Mouse (Mus musculus) MEL (cell line): ENCODE data around the gene 4921511M17Rik. TPM values are rescaled to one million over a fixed set of nuclear protein-coding genes. Genes with fewer than 3 reads are reported as not detected.
"Not testable (repeated sequence)": the region's sequence is repeated elsewhere in the genome, so short reads cannot be mapped to it uniquely, and the experiment has no call there.

ENCODE experiments used
- DNase-seq: peaks from one replicate; pipeline ENCODE4 v3.0.0; 2011; ENCODE audit warnings: low read depth, low spot score
- H3K27ac ChIP-seq: 2 replicates; pipeline ENCODE4 v1.5.1; 2012; ENCODE audit warnings: low read depth, mild to moderate bottlenecking, control low read depth, low read length, moderate library complexity; ENCODE audit not compliant: control insufficient read depth
- H3K27me3 ChIP-seq, 2 experiments: fragments of 150-350 bp in 1 of 2; sonication (generic) in 1 of 2; 2 replicates each; pipeline ENCODE4 v1.6.1; 2012; ENCODE audit warnings: low read length in 2 of 2, mild to moderate bottlenecking in 2 of 2, improper control_type of control experiment in 1 of 2, moderate library complexity in 1 of 2; ENCODE audit not compliant: insufficient read depth in 2 of 2, control insufficient read depth in 1 of 2
- H3K36me3 ChIP-seq, 2 experiments: 2 replicates each; pipeline ENCODE4 v1.6.1; 2012 to 2014; ENCODE audit warnings: low read length in 2 of 2, improper control_type of control experiment in 1 of 2, inconsistent platforms in 1 of 2, mild to moderate bottlenecking in 1 of 2; ENCODE audit not compliant: insufficient read depth in 2 of 2, control insufficient read depth in 1 of 2
- H3K4me1 ChIP-seq, 2 experiments: fragments of 150-350 bp in 1 of 2; sonication (generic) in 1 of 2; 2 replicates each; pipeline ENCODE4 v1.6.1; 2012; ENCODE audit warnings: low read length in 2 of 2, improper control_type of control experiment in 1 of 2, mild to moderate bottlenecking in 1 of 2; ENCODE audit not compliant: insufficient read depth in 2 of 2, control insufficient read depth in 1 of 2
- H3K4me3 ChIP-seq, 2 experiments: fragments of 150-350 bp in 1 of 2; sonication (generic) in 1 of 2; 2 replicates each; pipeline ENCODE4 v1.5.1; 2012; ENCODE audit warnings: low read depth in 2 of 2, low read length in 2 of 2, mild to moderate bottlenecking in 2 of 2, moderate library complexity in 2 of 2, control low read depth in 1 of 2, improper control_type of control experiment in 1 of 2; ENCODE audit not compliant: control insufficient read depth in 1 of 2, insufficient read depth in 1 of 2
- H3K79me2 ChIP-seq: 2 replicates; pipeline ENCODE4 v1.6.1; 2012; ENCODE audit warnings: mild to moderate bottlenecking, low read length, moderate library complexity; ENCODE audit not compliant: control insufficient read depth, poor library complexity, insufficient read depth
- H3K9ac ChIP-seq: 2 replicates; pipeline ENCODE4 v1.6.1; 2012; ENCODE audit warnings: low read depth, mild to moderate bottlenecking, control low read depth, low read length, moderate library complexity; ENCODE audit not compliant: control insufficient read depth, poor library complexity, severe bottlenecking
- H3K9me3 ChIP-seq: fragments of 150-350 bp; sonication (generic); replicated peaks from 2 replicates; pipeline ENCODE4 v1.6.1; 2012; ENCODE audit warnings: mild to moderate bottlenecking, low read length, improper control_type of control experiment, moderate library complexity; ENCODE audit not compliant: insufficient read depth
- polyA plus RNA-seq, 2 experiments: library from polyadenylated mRNA; stranded (reverse) in 1 of 2; unstranded in 1 of 2; fragments of >175 nt in 1 of 2; fragments of >200 nt in 1 of 2; gene quantifications; 2 replicates each; pipeline versions ENCODE4 v1.2.1 to v1.2.4; 2012; ENCODE audit warnings: low replicate concordance in 2 of 2, low read depth in 1 of 2; ENCODE audit not compliant: insufficient read length in 2 of 2, insufficient read depth in 1 of 2, missing spikeins in 1 of 2
- total RNA-seq: library from RNA; depleted of rRNA; stranded (reverse); fragments of 300-350 nt; gene quantifications from 2 replicates; pipeline ENCODE4 v1.2.3, GENCODE M21; 2012; rRNA removed

The 4921511M17Rik gene
- not detected in 2 replicates for total RNA-seq
- polyA plus RNA-seq = not detected

GRCm38 (mm10) chrX:154033727-154034126 is at the start of gene 4921511M17Rik:
Gene 4921511M17Rik, minus strand, starts transcription at chrX:154033827.
- not testable (repeated sequence) for H3K9me3 ChIP-seq, H3K27ac ChIP-seq, DNase-seq, H3K36me3 ChIP-seq, H3K27me3 ChIP-seq, H3K9ac ChIP-seq, H3K79me2 ChIP-seq, H3K4me1 ChIP-seq, H3K4me3 ChIP-seq

DNA sequence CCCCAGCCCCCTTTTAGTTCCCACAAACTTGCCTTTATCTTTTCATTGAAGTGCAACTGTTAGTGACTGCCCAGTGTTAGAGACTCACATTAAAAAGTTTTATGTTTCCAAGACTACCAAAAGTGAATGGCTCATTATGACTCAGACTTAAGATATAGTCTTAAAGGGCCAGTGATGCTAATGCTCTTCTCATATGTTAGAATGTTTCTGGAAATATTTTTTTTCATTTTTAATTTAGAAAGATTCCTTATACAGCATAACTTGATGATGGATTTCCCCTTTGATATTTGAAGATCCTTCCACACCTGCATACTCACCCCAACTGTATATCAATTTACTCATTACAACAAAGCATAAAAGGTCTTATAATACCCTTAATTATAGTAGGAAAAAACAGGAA is 21.3 kb upstream of the 4921511M17Rik start, which contains the start of gene Gm10057:
Gm10057 (minus strand) TSS at position 101 of the 400 bp plus-strand sequence.
- H3K79me2 ChIP-seq, H3K9ac ChIP-seq, H3K9me3 ChIP-seq, H3K27me3 ChIP-seq, DNase-seq, H3K4me1 ChIP-seq, H3K27ac ChIP-seq, H3K36me3 ChIP-seq, H3K4me3 ChIP-seq: not testable (repeated sequence)

DNA sequence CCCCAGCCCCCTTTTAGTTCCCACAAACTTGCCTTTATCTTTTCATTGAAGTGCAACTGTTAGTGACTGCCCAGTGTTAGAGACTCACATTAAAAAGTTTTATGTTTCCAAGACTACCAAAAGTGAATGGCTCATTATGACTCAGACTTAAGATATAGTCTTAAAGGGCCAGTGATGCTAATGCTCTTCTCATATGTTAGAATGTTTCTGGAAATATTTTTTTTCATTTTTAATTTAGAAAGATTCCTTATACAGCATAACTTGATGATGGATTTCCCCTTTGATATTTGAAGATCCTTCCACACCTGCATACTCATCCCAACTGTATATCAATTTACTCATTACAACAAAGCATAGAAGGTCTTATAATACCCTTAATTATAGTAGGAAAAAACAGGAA is 21.1 kb downstream of the 4921511M17Rik start, which contains the start of gene Samt1:
Samt1 (minus strand) TSS at position 101 of the 400 bp plus-strand sequence.
- not testable (repeated sequence) for H3K27ac ChIP-seq, H3K4me1 ChIP-seq, DNase-seq, H3K9ac ChIP-seq, H3K79me2 ChIP-seq, H3K9me3 ChIP-seq, H3K4me3 ChIP-seq, H3K27me3 ChIP-seq, H3K36me3 ChIP-seq

- not testable (repeated sequence) for H3K27ac ChIP-seq, H3K79me2 ChIP-seq, DNase-seq, H3K9ac ChIP-seq, H3K4me3 ChIP-seq, H3K36me3 ChIP-seq, H3K27me3 ChIP-seq, H3K4me1 ChIP-seq, H3K9me3 ChIP-seq
These were observed 56.7 kb downstream of the 4921511M17Rik start for GRCm38 (mm10) chrX:153976914-153977313.

GRCm38 (mm10) chrX:153976467-153976866 is 57.2 kb downstream of the 4921511M17Rik start:
- H3K9ac ChIP-seq, H3K9me3 ChIP-seq, DNase-seq, H3K27ac ChIP-seq, H3K36me3 ChIP-seq, H3K4me3 ChIP-seq, H3K79me2 ChIP-seq, H3K27me3 ChIP-seq, H3K4me1 ChIP-seq: not testable (repeated sequence)
